Mouse (Mus musculus) central nervous system, embryonic 11.5 days (tissue): ENCODE results near the gene Gm21760. TPM values are rescaled to one million over a fixed set of nuclear protein-coding genes. Genes with fewer than 3 reads are reported as not detected.

ENCODE experiments used
- polyA plus RNA-seq: library from polyadenylated mRNA; depleted of rRNA; stranded (reverse); fragments of >200 nt; gene quantifications from 2 replicates; pipeline ENCODE4 v1.2.3, GENCODE M21; 2012; rRNA removed

Gene Gm21760
- polyA plus RNA-seq, result not detected in 2 replicates

GRCm38 (mm10) chrY:80133479-80133878, at the start of gene Gm21760:
TSS of gene Gm21760 (plus strand) at chrY:80133779.

